Mouse (Mus musculus) heart, embryonic 15.5 days (tissue): ENCODE data around the gene Tmem145. TPM values are rescaled to one million over a fixed set of nuclear protein-coding genes. Genes with fewer than 3 reads are reported as not detected.

Source experiments
- ATAC-seq: fragments of 200-750 bp; cut with Nextera tagmentation; replicated peaks from 2 replicates; pipeline ENCODE4 v1.8.0; 2017; ENCODE audit warnings: low read depth, moderate TSS enrichment; ENCODE audit not compliant: insufficient number of reproducible peaks, insufficient read depth, low FRiP score
- H3K27ac ChIP-seq: fragments of 300-500 bp; sonication (generic); 2 replicates; pipeline ENCODE4 v1.5.1; 2015; ENCODE audit warnings: mild to moderate bottlenecking, inconsistent platforms
- H3K27me3 ChIP-seq: fragments of 300-500 bp; sonication (generic); 2 replicates; pipeline ENCODE4 v1.6.1; 2015; ENCODE audit warnings: inconsistent platforms
- H3K36me3 ChIP-seq: fragments of 300-500 bp; sonication (generic); 2 replicates; pipeline ENCODE4 v1.6.1; 2015; ENCODE audit warnings: mild to moderate bottlenecking, inconsistent platforms
- H3K4me1 ChIP-seq: fragments of 300-500 bp; sonication (generic); replicated peaks from 2 replicates; pipeline ENCODE4 v1.6.1; 2015; ENCODE audit warnings: inconsistent platforms
- H3K4me2 ChIP-seq: fragments of 300-500 bp; sonication (generic); 2 replicates; pipeline ENCODE4 v1.6.1; 2015; ENCODE audit warnings: inconsistent platforms, mild to moderate bottlenecking, moderate library complexity
- H3K4me3 ChIP-seq: fragments of 300-500 bp; sonication (generic); 2 replicates; pipeline ENCODE4 v1.5.1; 2015; ENCODE audit warnings: mild to moderate bottlenecking, inconsistent platforms
- H3K9ac ChIP-seq: fragments of 300-500 bp; sonication (generic); 2 replicates; pipeline ENCODE4 v1.6.1; 2015; ENCODE audit warnings: mild to moderate bottlenecking, inconsistent platforms
- H3K9me3 ChIP-seq: fragments of 300-500 bp; sonication (generic); replicated peaks from 2 replicates; pipeline ENCODE4 v1.6.1; 2016; ENCODE audit warnings: inconsistent platforms
- WGBS: fragments of 180-500 bp; shearing (Covaris S2); methylation state at CpG from one replicate; pipeline ENCODE4 v1.1.7; 2015; ENCODE audit warnings: mixed read lengths; 5-methylcytosine and 5-hydroxymethylcytosine counted together
- polyA plus RNA-seq: library from polyadenylated mRNA; unstranded; fragments of >200 nt; fragmentation: Nextera tagmentation; extraction: Ambion mirVana; gene quantifications from 2 replicates; pipeline ENCODE4 v1.2.1, GENCODE M21; 2015

The Tmem145 gene
- polyA plus RNA-seq, 1 experiment from 2014 or later, result 0.05 TPM

- H3K4me3 ChIP-seq, result no peak overlapping the region
- no peak overlapping the region for H3K4me2 ChIP-seq
- peaks cover 61% of the 10 kb centered on the region for H3K4me1 ChIP-seq
- H3K9ac ChIP-seq, result 0 out of 2 replicates have a peak overlapping the region, but pooled peaks have one; percentile 38
- no peaks in the 10 kb centered on the region for H3K27me3 ChIP-seq
- H3K9me3 ChIP-seq, result no peaks in the 10 kb centered on the region
- H3K36me3 ChIP-seq, result peaks cover 15% of the 10 kb centered on the region; the same call in 1 of the 2 replicates
- H3K27ac ChIP-seq, result no peak overlapping the region
- no peak for ATAC-seq
- 87% methylated on average over 35 of the region's 35 CpGs for WGBS
These were observed 35.0 kb upstream of the Tmem145 start for GRCm38 (mm10) chr7:25270652-25271633.

GRCm38 (mm10) chr7:25271651-25272444 lies 34.1 kb upstream of the Tmem145 start:
- H3K27ac ChIP-seq, result no peak overlapping the region
- H3K9ac ChIP-seq, result no peak overlapping the region
- no peak overlapping the region for H3K4me3 ChIP-seq
- 80% methylated on average over 30 of the region's 30 CpGs for WGBS
- H3K36me3 ChIP-seq, result peaks cover 15% of the 10 kb centered on the region; the same call in 1 of the 2 replicates
- no peaks in the 10 kb centered on the region for H3K9me3 ChIP-seq
- H3K4me2 ChIP-seq, result no peak overlapping the region
- H3K27me3 ChIP-seq, result no peaks in the 10 kb centered on the region
- peaks cover 66% of the 10 kb centered on the region for H3K4me1 ChIP-seq
- ATAC-seq, result no peak

- no peak for ATAC-seq
- no peak overlapping the region for H3K27ac ChIP-seq
These were observed 33.3 kb upstream of the Tmem145 start for GRCm38 (mm10) chr7:25272445-25273258.

GRCm38 (mm10) chr7:25273259-25274241 lies 32.4 kb upstream of the Tmem145 start:
- Histone ChIP-seq H3K36me3 (peaks cover 15% of the 10 kb centered on the region; the same call in 1 of the 2 replicates), H3K4me2 (no peak overlapping the region), H3K9ac (no peak overlapping the region), H3K4me3 (no peak overlapping the region), H3K27me3 (no peaks in the 10 kb centered on the region), H3K9me3 (no peaks in the 10 kb centered on the region), H3K4me1 (peaks cover 74% of the 10 kb centered on the region), H3K27ac (0 out of 2 replicates have a peak overlapping the region, but pooled peaks have one; percentile 19)
- 84% methylated on average over 22 of the region's 22 CpGs for WGBS
- no peak for ATAC-seq

More at GRCm38 (mm10) chr7:25272445-25273258, 33.3 kb upstream of the Tmem145 start:
- Histone ChIP-seq H3K36me3 (peaks cover 15% of the 10 kb centered on the region; the same call in 1 of the 2 replicates), H3K4me1 (peaks cover 71% of the 10 kb centered on the region), H3K4me3 (no peak overlapping the region), H3K27me3 (no peaks in the 10 kb centered on the region), H3K4me2 (no peak overlapping the region), H3K9ac (no peak overlapping the region), H3K9me3 (no peaks in the 10 kb centered on the region)
- 79% methylated on average over 38 of the region's 38 CpGs for WGBS

- WGBS, result 61% methylated on average over 5 of the region's 5 CpGs
- Histone ChIP-seq H3K9ac (no peak overlapping the region), H3K27ac (no peak overlapping the region), H3K27me3 (no peaks in the 10 kb centered on the region), H3K4me2 (no peak overlapping the region), H3K9me3 (no peaks in the 10 kb centered on the region), H3K4me1 (peaks cover 66% of the 10 kb centered on the region), H3K4me3 (no peak overlapping the region), H3K36me3 (peaks cover 15% of the 10 kb centered on the region; the same call in 1 of the 2 replicates)
- no peak for ATAC-seq
These were observed 31.3 kb upstream of the Tmem145 start for GRCm38 (mm10) chr7:25274571-25274970.

- ATAC-seq, result no peak
- Histone ChIP-seq H3K27me3 (no peaks in the 10 kb centered on the region), H3K4me2 (no peak overlapping the region), H3K9ac (no peak overlapping the region), H3K4me1 (peaks cover 66% of the 10 kb centered on the region), H3K9me3 (no peaks in the 10 kb centered on the region), H3K36me3 (peaks cover 15% of the 10 kb centered on the region; the same call in 1 of the 2 replicates), H3K4me3 (no peak overlapping the region), H3K27ac (peak overlapping the region; percentile 98)
- 86% methylated on average over 3 of the region's 3 CpGs for WGBS
These were observed 30.9 kb upstream of the Tmem145 start for GRCm38 (mm10) chr7:25274996-25275395.

GRCm38 (mm10) chr7:25275555-25276298 lies 30.2 kb upstream of the Tmem145 start:
- Histone ChIP-seq H3K4me2 (peak overlapping the region; percentile 33), H3K4me3 (no peak overlapping the region), H3K27me3 (no peaks in the 10 kb centered on the region), H3K9ac (peak overlapping the region; percentile 34; the same call in 1 of the 2 replicates), H3K4me1 (peaks cover 66% of the 10 kb centered on the region), H3K36me3 (peaks cover 15% of the 10 kb centered on the region; the same call in 1 of the 2 replicates), H3K9me3 (no peaks in the 10 kb centered on the region), H3K27ac (peak overlapping the region; percentile 98)
- WGBS, result 42% methylated on average over 9 of the region's 9 CpGs
- ATAC-seq, result no peak

- peaks cover 5% of the 10 kb centered on the region; the same call in 1 of the 2 replicates for H3K36me3 ChIP-seq
- H3K27ac ChIP-seq, result peak overlapping the region; percentile 98
- peak overlapping the region; percentile 80 for H3K4me2 ChIP-seq
- H3K9ac ChIP-seq, result peak overlapping the region; percentile 66
- no peaks in the 10 kb centered on the region for H3K9me3 ChIP-seq
- 89% methylated on average over 4 of the region's 4 CpGs for WGBS
- ATAC-seq, result no peak
- H3K4me3 ChIP-seq, result 0 out of 2 replicates have a peak overlapping the region, but pooled peaks have one; percentile 83
- peaks cover 72% of the 10 kb centered on the region for H3K4me1 ChIP-seq
- H3K27me3 ChIP-seq, result no peaks in the 10 kb centered on the region
These were observed 28.5 kb upstream of the Tmem145 start for GRCm38 (mm10) chr7:25277405-25277804.

- Histone ChIP-seq H3K9me3 (no peaks in the 10 kb centered on the region), H3K27ac (peak overlapping the region; percentile 98), H3K9ac (peak overlapping the region; percentile 66), H3K36me3 (no peaks in the 10 kb centered on the region), H3K27me3 (no peaks in the 10 kb centered on the region), H3K4me3 (peak overlapping the region; percentile 83), H3K4me1 (peaks cover 74% of the 10 kb centered on the region), H3K4me2 (peak overlapping the region; percentile 80)
- 9% methylated on average over 4 of the region's 4 CpGs for WGBS
- ATAC-seq, result no peak
These were observed 27.9 kb upstream of the Tmem145 start for GRCm38 (mm10) chr7:25277998-25278340.
